Mouse (Mus musculus) thymus, postnatal 10 days (tissue): ENCODE results near the gene Krt8.
A peak's percentile ranks its signal among the peaks of the same experiment; 100 is the strongest.

ENCODE experiments used
- DNase-seq, 2 experiments: peaks; one replicate each; pipeline ENCODE4 v3.0.0; 2021; ENCODE audit warnings: low spot score in 2 of 2

The Krt8 gene

GRCm38 (mm10) chr15:102004189-102004588, at the start of gene Krt8:
TSS of gene Krt8 (minus strand) at chr15:102004482.
- DNase-seq = no peak

- DNase-seq = peak; percentile 51 to 62
Measured at GRCm38 (mm10) chr15:102051920-102052683, 47.8 kb upstream of the Krt8 start.

DNA sequence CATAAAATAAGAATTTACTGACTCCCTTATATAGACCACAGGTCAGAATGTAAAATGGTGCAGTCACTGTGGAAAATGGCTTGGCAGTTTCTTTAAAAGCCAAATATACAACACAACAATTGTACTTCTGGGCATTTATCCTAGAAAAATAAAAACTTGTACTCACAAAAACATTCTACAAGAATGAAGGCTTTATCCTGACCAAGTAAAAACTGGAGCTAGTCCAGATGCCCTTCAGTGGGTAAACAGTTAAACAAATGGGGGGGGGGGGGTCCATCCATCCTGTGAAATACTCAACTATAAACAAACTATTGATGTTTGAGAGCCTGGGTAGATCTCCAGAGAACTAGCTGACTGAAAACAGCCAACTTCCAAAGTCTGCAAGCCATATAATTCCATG, 45.6 kb upstream of the Krt8 start:
- DNase-seq = no peak

- no peak for DNase-seq
Measured at GRCm38 (mm10) chr15:102048006-102048405, 43.7 kb upstream of the Krt8 start.

- DNase-seq = no peak
Measured at GRCm38 (mm10) chr15:102045691-102046090, 41.4 kb upstream of the Krt8 start.

DNA sequence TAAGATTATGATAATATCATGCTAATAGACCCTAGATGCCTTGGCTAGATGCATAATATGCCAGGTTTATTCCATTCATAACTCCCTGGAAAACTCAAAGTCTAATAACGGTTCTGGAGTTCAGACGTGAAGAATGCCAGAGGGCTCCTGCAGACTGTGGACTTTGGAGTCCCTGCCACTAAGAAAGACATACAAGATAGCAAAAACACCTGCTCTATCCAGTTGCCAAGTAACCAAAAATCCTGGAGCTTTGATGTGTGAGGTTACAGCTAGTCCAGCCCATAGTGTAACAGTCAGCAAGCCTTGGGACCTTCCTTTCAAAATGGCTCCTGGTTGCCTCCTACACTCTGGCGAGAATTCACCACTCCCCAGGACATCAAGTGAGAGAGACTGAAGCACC, 40.5 kb upstream of the Krt8 start:
- no peak for DNase-seq

GRCm38 (mm10) chr15:102041951-102042350, 37.7 kb upstream of the Krt8 start:
- no peak for DNase-seq

GRCm38 (mm10) chr15:102040277-102040676, 36.0 kb upstream of the Krt8 start:
- DNase-seq = no peak

DNA sequence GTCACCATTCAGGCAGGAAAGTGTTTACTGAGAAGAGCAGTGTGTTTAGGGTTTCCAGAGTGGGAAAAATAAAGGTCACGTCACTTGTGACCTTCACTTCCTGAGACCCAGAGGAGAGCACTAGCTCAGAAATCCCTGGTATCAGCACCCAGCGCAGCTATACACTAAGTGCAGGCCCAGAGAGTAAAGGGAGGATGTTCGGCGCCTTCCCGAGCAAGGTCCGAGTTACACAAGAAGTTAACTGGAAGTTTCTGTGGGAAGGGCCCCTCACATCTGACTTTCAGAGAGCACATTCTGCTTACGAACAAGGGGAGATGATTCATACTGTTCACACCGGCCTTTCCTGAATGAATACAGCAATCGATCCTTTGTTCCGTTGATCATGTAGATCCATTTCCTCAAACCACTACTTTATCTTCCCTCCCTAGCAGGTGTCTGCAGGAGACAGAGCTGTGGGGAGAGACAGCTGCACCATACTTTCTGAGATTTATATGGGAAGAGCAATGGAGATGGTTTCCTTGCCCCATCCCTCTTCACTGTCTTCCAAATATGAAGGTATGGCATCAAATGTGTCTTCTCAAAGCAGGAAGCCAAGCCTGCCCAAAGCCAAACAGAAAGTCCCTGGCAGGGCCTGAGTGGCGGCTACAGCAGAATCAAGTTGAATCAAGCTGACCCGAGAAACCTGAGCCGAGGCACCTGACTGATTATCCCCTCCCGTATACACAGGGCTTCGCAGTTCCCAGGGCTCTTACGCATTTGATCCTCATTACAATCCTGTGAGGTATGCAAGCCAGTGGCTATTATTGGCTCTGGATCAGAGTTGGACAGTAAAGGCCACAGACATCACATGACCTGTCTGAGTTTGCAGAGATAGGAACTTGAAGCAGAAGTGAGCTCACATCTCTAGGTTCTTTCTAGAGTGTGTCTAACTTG, 30.1 kb upstream of the Krt8 start:
- DNase-seq = no peak

GRCm38 (mm10) chr15:102028040-102028439, 23.8 kb upstream of the Krt8 start, which contains the start of gene Krt18:
TSS of gene Krt18 (plus strand) at chr15:102028180.
- peak in 1 of 2 experiments; percentile 33 for DNase-seq

GRCm38 (mm10) chr15:102026430-102026829, 22.1 kb upstream of the Krt8 start:
- no peak for DNase-seq

DNA sequence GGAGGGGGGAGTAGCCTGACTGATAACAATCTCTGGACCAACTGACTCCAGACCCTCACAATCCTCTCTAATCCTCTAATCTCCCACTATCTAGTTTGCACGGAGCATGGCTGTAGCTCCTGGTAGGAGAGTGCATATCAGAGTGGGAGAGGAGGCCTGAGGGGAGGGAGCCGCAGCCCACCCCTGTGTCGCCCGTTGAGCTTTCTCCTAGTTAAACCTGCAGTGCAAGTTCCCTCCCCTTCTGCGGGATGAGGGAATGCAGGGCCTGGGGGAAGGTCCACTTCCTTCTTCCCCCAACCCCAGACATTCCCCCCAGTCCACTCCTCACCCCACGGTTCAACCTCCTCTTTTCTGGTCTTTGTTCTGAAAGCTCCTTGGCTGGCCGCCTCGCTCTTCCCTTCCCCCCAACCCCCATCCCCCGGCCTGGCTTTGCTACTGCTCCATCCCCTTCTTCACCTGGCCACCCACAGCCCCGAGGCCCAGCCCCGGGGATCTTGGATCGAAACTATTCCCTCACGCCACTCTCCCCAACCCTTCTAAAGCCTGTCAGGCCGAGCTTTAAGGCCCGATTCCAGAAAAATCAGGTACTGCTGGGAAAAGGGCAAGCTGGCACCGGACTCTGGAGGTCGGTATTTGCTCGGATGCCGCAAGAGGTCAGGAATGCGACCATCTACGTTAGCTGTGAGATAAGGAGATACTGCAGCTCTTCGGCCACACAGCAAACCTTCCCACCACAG, 21.0 kb upstream of the Krt8 start:
- no peak for DNase-seq

DNA sequence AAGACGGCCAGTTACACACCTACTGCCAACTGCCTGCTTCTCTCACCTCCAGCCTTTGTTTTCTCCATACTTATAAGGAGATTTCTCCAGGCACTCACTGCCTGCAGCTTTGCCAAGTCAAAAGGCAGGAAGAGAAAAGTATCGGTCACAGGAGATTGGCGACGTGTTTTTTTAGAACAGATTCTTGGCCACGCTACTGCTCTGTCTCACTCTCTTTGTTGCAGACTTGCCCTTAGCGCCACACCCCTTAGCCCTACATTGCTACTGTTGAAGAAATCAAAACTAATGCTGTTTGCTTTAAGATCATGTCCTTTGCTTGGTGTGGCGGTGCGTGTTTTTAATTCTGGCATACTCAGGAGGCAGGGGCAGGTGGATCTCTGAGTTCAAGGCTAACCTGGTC, 19.6 kb upstream of the Krt8 start:
- no peak for DNase-seq

- DNase-seq = no peak
Measured at GRCm38 (mm10) chr15:102022481-102022880, 18.2 kb upstream of the Krt8 start.

DNA sequence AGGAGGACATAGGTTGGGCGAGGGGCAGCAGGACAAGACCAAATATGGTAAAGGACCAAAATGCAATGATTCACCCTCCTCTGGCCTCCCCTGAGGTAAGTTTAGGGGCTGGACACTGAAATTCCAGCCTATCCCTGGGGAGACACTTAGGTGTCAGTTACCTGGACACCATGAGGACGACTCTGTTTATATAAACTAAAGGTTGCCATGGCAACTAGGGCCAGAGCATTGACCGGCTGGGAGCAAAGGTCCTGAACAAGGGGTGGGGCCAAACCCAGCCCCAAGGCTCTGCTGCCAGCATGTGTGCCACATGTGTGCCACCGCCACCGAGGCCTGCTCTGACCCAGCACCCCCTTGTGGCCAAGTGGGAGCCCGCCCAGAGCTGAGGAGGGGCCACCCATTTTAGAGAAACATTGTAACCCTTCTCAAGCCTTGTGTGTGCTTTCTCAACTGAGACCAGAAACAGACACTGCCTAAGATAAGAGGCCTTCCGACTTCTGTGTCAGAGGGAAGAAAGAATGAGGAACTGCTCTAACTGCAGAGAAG, 13.7 kb upstream of the Krt8 start:
- DNase-seq = peak in 1 of 2 experiments; percentile 17

DNA sequence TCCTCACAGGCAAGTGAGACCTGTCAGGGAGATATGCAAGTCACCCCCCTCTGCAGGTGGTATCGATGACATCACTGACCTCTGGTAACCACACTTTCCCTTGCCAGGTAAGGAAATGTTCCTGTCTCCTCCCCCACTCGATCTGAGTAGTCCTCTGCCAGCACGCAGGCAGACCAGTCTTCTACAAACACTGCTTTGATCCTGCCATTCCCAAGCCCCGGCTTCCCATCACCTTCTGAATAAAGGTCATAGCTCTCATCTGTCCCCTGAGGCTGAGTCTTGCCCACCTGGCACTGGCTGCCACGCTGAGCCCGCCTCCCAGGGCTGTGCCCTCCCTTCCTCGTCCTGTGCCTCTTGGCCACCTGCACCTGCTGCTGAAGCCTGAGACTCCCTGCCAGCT, 12.5 kb upstream of the Krt8 start:
- DNase-seq = no peak

DNA sequence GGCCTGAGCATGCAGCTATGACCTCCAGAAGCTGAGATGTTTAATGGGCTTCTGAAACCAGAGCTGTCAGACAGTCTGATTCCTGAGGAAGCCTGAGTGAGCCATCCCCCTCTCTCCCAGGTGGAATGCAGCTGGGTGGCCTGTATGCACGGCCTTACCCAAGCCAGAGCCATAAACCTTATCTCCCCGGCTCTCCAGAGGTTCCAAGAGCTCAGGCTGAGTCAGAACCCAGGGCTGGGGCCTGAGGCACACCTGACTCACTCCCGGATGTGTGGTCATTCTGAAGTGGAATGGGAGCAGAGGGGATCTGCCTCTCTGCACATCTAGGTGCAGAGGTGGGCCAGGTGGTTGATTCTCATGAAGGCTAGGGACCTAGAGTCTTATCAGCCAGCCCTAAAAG, 11.8 kb upstream of the Krt8 start:
- DNase-seq = no peak

- no peak for DNase-seq
Measured at GRCm38 (mm10) chr15:102014848-102015247, 10.6 kb upstream of the Krt8 start.

DNA sequence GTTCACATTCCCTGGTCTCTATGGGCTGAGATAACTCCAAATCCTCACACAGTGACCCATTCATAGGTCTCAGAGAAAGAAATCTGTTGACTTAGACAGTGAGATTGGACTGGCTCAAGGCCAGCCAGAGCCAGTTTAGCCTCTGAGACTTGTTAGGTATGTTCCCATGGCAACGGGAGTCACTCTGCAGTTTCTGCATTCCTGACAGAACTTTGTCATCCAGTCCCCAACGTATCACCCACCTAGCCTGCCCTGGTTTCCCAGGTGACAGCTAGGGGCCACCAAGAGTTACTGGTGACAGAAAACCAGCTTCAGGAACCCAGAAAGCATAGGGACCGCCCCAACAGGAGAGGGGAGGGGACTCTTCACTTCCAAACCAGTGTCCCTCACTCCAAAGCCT, 9.4 kb upstream of the Krt8 start:
- no peak for DNase-seq

DNA sequence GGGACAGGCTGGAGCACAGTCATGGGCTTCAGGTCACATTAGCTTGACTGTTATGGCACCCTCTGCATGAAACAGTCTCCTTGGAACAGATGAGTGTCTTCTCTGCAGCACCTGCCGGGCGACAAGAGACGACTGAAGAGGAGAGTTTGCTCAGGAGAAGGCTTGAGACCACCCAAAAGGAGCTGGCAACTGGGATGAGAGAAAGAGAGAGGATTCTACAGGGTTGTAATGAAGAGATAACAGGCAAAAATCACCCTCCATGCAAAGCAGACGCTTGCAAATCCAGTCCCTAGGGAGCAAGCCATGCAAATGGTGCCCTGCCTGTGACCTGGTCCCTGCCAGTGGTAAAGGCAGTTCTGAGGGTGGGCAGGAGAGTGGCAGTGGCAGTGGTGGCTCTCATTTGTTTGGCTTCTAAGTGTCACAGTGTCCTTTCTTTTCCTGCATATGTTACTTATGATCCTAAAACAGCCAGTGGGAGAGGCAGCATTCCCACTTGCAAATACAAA, 8.0 kb upstream of the Krt8 start:
- DNase-seq = no peak

- DNase-seq = no peak
Measured at GRCm38 (mm10) chr15:102010569-102011245, 6.4 kb upstream of the Krt8 start.
